Mouse (Mus musculus): ENCODE results near the gene Srcin1.

DNA sequence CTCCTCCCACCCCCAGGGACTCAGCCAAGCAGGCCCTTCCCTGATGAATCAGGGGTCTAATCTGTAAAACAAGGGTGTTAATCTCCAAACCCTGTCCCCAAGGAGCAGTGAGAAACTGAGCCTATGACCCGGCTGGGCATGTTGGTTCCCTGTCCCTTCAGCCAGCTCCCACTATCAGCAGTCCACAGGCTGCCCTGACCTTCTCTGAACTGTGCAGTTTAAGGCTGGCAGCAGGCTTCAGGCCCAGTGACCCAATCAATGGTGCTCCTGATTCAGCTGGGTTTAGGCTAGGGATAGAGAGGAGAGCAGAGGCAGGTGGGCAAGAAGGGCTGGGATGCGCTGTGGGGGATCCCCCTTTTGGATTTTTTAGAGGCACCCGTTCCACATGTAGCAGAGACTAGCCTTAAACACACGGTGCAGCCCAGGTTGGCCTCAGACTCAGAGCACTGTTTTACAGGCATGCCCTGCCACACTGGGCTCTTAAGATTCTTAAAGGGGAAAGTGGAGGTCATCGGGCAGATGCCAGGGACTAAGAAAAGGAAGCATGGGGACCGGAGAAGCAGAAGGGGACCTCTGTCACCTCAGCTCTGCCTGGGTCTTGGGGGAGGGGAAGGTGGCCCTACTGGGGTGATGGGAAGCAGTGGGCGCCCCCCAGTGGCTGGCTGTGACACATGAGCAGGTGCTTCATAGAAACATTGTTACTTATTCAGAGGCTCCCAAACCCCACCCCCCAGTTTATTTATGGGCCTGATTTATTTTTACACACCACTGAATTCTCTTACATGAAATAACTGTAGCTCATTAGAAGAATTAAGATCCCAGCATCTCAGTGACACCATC lies 19.2 kb downstream of the Srcin1 start:
- no peak for TF ChIP-seq POLR2A (IDR thresholded peaks at IDR 0.05; ENCODE audit: control insufficient read depth, extremely low read depth, insufficient read depth, low read length, poor library complexity)
- peak; percentile 81 for TF ChIP-seq CTCF (IDR thresholded peaks at IDR 0.05; ENCODE audit: borderline replicate concordance, control insufficient read depth, extremely low read depth, insufficient read depth, low read length, poor library complexity)
